Mouse (Mus musculus): ENCODE measurements at regions not wholly inside any gene's neighbourhood (a gene's known extent, or its start where the extent isn't known, plus 50 kb on each side); places are given as distances from the start of the nearest gene placed in this dataset.

DNA sequence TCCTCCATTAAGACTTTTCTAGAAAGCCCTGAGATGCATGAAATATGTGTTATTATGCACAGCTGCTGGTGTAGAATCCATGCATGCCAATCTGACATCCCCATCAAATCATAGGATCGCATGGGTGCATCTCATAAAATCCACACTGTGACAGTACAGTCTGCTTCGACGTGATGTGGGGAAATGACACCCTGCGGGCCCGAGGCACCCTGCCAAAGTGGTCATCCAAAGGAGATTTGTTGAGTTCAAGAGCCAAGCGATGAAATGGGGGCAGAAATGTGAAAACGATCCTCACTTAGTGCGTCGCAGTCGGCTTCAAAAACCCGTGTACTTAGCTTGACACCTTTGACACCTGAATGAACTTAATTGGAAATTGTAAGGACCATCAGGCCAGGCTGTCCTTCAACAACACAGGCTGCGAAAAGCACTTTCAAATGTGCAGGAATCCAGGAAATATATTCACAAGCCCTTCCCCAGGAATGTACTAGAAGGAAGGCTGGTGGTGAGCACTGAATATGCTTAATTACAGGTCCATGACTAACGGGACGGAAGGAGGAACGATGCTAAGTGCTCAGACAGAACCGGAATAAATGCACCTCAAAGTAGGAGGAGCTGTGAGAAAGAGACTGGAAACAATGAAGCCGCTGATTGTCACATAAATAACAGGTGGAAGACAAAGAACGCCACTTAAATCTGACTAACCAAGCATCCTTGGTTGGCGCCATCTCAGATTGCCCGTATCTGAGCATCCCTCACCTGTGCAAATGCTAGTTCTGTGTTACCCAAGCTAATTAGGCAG is 60.9 kb upstream of the Ppp2r5c start:
- no peak for ATAC-seq (replicated peaks; ENCODE audit: insufficient number of reproducible peaks, low FRiP score, low TSS enrichment, poor library complexity, severe bottlenecking)

DNA sequence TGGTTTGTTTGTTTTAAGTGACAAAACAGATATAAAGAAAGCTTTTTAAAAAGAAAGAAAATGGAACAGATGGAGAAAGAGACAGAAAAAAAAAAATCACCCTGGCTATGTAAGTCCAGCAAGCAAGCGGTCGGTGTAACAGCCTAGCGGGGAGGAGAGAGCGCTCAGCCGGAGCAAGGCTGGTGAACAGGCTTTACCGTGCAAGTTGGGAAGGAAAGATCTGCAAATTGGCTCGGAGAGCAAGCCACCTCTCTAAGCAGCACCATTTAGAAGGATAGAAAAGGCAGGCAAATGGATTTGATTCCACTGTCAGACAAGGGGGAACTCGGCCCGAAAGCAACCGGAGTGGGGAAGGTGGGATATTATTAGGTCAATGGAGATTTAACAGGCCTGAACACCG is 59.9 kb upstream of the Ppp2r5c start:
- ATAC-seq (replicated peaks; ENCODE audit: insufficient number of reproducible peaks, low FRiP score, low TSS enrichment, poor library complexity, severe bottlenecking), result no peak

DNA sequence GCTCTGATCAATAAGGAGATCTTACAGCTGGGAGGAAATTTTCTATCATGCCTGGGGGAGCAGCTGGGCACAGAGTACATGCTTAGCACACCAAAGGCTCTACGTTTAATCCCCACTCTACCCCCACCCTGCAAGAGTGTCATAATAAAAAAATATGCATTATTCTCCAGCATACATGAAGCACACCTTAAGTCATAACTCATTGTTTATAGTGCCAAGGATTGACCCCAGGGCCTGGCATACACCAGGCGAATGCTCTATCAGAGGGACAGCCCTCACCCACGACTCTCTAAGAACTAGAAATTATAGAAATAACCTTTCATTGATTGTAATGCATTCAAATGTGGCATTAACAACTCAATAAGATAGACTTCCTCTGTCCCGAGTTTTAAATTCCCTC is 59.4 kb upstream of the Ppp2r5c start:
- no peak for ATAC-seq (replicated peaks; ENCODE audit: insufficient number of reproducible peaks, low FRiP score, low TSS enrichment, poor library complexity, severe bottlenecking)

DNA sequence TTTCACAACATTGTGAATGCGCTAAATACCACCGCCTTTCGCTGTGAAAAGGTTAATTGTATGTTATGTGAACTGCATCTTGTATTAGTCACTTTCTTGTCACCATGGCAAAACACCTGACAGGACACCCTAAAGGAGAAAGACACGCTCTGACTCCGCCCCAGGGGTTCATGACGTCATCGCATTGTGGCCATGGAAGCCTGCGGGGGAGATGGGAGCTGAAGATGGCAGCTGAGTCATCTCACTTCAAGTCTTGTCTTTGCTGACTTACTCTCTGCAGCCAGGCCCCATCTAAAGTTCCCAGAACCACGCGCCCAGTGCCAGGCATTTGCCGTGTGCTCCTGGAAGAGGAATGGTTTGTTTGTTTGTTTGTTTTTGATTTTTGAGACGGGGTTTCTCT is 57.5 kb upstream of the Ppp2r5c start:
- no peak for ATAC-seq (replicated peaks; ENCODE audit: insufficient number of reproducible peaks, low FRiP score, low TSS enrichment, poor library complexity, severe bottlenecking)

DNA sequence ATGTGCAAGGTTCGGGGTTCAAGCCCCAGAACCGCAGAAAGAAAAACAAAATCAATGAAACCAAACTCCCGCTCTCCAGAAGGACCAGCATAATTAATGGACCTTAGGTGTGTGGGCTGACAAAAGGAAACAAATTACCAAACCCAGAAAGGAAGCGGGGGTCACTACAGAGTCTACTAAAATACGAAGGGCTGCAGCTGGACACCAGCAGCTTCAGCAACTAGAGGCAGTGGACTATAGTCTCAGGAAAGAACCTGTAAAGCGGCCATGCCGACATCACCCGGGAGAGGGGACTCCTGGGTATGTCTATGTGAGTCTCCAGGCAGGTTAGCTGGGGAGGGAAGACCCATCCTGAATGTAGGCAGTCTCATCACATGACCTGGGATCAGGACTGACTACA is 55.5 kb upstream of the Ppp2r5c start:
- ATAC-seq (replicated peaks; ENCODE audit: insufficient number of reproducible peaks, low FRiP score, low TSS enrichment, poor library complexity, severe bottlenecking), result no peak

DNA sequence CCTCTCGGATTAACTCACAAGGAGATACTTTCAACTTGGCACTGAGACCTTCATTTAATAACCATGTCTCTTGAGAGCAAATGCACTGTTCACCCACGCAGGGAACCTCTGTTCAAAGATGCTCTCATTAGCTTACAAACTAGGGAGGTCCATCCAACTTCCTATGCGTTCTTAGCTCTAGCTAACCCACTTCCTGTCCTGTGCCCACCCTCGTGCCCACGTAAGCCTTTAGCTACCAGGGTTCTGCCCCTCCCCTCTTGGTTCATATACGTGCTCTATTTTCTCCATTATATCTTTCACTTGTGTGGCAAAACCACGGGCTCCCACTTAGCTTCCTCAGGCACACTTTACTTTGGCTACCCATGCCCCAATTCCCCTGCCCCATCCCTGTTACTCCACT is 53.4 kb upstream of the Ppp2r5c start:
- ATAC-seq (replicated peaks; ENCODE audit: insufficient number of reproducible peaks, low FRiP score, low TSS enrichment, poor library complexity, severe bottlenecking), result no peak

Data from monocyte, adult 5-6 weeks (primary cell).